Mouse (Mus musculus) neural tube, embryonic 13.5 days (tissue): ENCODE measurements at regions not wholly inside any gene's neighbourhood (a gene's known extent, or its start where the extent isn't known, plus 50 kb on each side); places are given as distances from the start of the nearest gene placed in this dataset.

Source experiments
- ATAC-seq: fragments of 200-750 bp; cut with Nextera tagmentation; 2 replicates; pipeline ENCODE4 v1.8.0; 2017; ENCODE audit warnings: low read depth, mild to moderate bottlenecking, moderate TSS enrichment, moderate library complexity
- H3K27ac ChIP-seq: fragments of 300-500 bp; sonication (generic); replicated peaks from 2 replicates; pipeline ENCODE4 v1.5.1; 2015; ENCODE audit warnings: moderate library complexity, mild to moderate bottlenecking, inconsistent platforms
- H3K27me3 ChIP-seq: fragments of 300-500 bp; sonication (generic); 2 replicates; pipeline ENCODE4 v1.6.1; 2015; ENCODE audit warnings: mild to moderate bottlenecking, inconsistent platforms
- H3K36me3 ChIP-seq: fragments of 300-500 bp; sonication (generic); 2 replicates; pipeline ENCODE4 v1.6.1; 2015; ENCODE audit warnings: mild to moderate bottlenecking, inconsistent platforms
- H3K4me1 ChIP-seq: fragments of 300-500 bp; sonication (generic); replicated peaks from 2 replicates; pipeline ENCODE4 v1.6.1; 2015; ENCODE audit warnings: inconsistent platforms
- H3K4me2 ChIP-seq: fragments of 300-500 bp; sonication (generic); 2 replicates; pipeline ENCODE4 v1.6.1; 2015; ENCODE audit warnings: inconsistent platforms, mild to moderate bottlenecking, moderate library complexity
- H3K4me3 ChIP-seq: fragments of 300-500 bp; sonication (generic); 2 replicates; pipeline ENCODE4 v1.5.1; 2015; ENCODE audit warnings: mild to moderate bottlenecking, inconsistent platforms
- H3K9ac ChIP-seq: fragments of 300-500 bp; sonication (generic); 2 replicates; pipeline ENCODE4 v1.6.1; 2015; ENCODE audit warnings: moderate library complexity, mild to moderate bottlenecking, inconsistent platforms
- H3K9me3 ChIP-seq: fragments of 300-500 bp; sonication (generic); 2 replicates; pipeline ENCODE4 v1.6.1; 2016; ENCODE audit warnings: inconsistent platforms
- WGBS: fragments of 180-500 bp; shearing (Covaris S2); methylation state at CpG from one replicate; pipeline ENCODE4 v1.1.7; 2015; 5-methylcytosine and 5-hydroxymethylcytosine counted together

GRCm38 (mm10) chr13:90480484-90480883 lies 391.1 kb upstream of the Xrcc4 start:
- Histone ChIP-seq H3K9ac (no peak overlapping the region), H3K9me3 (no peaks in the 10 kb centered on the region), H3K4me3 (no peak overlapping the region), H3K4me1 (no peaks in the 10 kb centered on the region), H3K27me3 (no peaks in the 10 kb centered on the region), H3K4me2 (no peak overlapping the region), H3K27ac (no peak overlapping the region), H3K36me3 (no peaks in the 10 kb centered on the region)
- 88% methylated on average over 4 of the region's 4 CpGs for WGBS
- no peak for ATAC-seq

DNA sequence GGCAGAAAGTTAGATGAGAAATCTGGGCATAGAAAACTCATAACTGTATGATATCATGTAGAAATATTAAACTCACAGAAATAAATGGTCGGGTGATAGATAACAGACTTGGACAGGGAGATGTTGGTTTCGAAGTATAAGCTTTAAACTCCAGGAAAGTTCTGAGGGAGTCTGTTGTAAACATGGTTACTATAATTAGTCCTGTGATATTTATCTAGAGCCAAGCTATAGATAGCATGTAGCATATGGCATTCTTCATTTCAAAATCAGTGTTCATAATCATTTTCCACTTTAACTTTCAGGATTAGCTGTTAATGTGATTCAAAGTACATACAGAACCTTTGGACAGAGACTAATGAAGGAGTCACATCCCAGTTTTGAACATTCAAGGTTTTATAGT lies 387.5 kb upstream of the Xrcc4 start:
- no peak for ATAC-seq
- WGBS, result 80% methylated on average over 2 of the region's 2 CpGs

GRCm38 (mm10) chr13:90474507-90474906 lies 385.1 kb upstream of the Xrcc4 start:
- H3K9me3 ChIP-seq, result no peaks in the 10 kb centered on the region
- no peaks in the 10 kb centered on the region for H3K36me3 ChIP-seq
- H3K4me3 ChIP-seq, result no peak overlapping the region
- WGBS, result 88% methylated on average over 6 of the region's 6 CpGs
- no peaks in the 10 kb centered on the region for H3K4me1 ChIP-seq
- ATAC-seq, result no peak
- H3K27ac ChIP-seq, result no peak overlapping the region
- no peak overlapping the region for H3K9ac ChIP-seq
- H3K4me2 ChIP-seq, result no peak overlapping the region
- no peaks in the 10 kb centered on the region for H3K27me3 ChIP-seq

More for the DNA sequence above, 387.5 kb upstream of the Xrcc4 start:
- Histone ChIP-seq H3K4me2 (no peak overlapping the region), H3K9me3 (no peaks in the 10 kb centered on the region), H3K4me1 (no peaks in the 10 kb centered on the region), H3K27me3 (no peaks in the 10 kb centered on the region), H3K27ac (no peak overlapping the region), H3K4me3 (no peak overlapping the region), H3K36me3 (no peaks in the 10 kb centered on the region), H3K9ac (no peak overlapping the region)

GRCm38 (mm10) chr13:90474053-90474452 lies 384.6 kb upstream of the Xrcc4 start:
- no peak overlapping the region for H3K9ac ChIP-seq

GRCm38 (mm10) chr13:90473041-90473825 lies 383.8 kb upstream of the Xrcc4 start:
- no peak for ATAC-seq
- no peak overlapping the region for H3K9ac ChIP-seq
- H3K27ac ChIP-seq, result no peak overlapping the region
- H3K27me3 ChIP-seq, result no peaks in the 10 kb centered on the region
- H3K4me2 ChIP-seq, result no peak overlapping the region
- no peaks in the 10 kb centered on the region for H3K36me3 ChIP-seq
- no peaks in the 10 kb centered on the region for H3K9me3 ChIP-seq
- H3K4me3 ChIP-seq, result no peak overlapping the region
- no peaks in the 10 kb centered on the region for H3K4me1 ChIP-seq
- 81% methylated on average over 8 of the region's 8 CpGs for WGBS

More at GRCm38 (mm10) chr13:90474053-90474452, 384.6 kb upstream of the Xrcc4 start:
- Histone ChIP-seq H3K4me2 (no peak overlapping the region), H3K4me1 (no peaks in the 10 kb centered on the region), H3K27ac (no peak overlapping the region), H3K36me3 (no peaks in the 10 kb centered on the region), H3K9me3 (no peaks in the 10 kb centered on the region), H3K27me3 (no peaks in the 10 kb centered on the region), H3K4me3 (no peak overlapping the region)
- ATAC-seq, result no peak

DNA sequence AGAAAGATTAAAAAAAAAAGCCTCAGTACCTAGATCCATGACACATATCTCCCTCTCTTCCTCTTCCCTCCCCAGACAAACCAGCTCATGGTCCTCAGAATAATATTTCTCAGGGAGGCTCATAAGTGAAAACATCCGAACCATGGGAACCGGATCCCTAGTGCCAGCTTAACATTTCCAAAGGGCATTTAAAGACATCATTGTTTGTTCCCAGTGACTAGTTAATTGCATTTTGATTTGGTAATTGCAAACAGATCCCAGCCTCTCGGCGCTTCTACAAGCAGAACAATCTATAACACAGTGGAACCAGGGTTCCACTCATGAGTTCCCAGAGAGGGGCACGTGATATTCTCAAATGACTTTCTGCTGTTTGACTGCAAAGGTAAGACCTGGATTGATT lies 376.7 kb upstream of the Xrcc4 start:
- Histone ChIP-seq H3K36me3 (no peaks in the 10 kb centered on the region), H3K27me3 (no peaks in the 10 kb centered on the region), H3K4me1 (no peaks in the 10 kb centered on the region), H3K9me3 (no peaks in the 10 kb centered on the region), H3K4me3 (no peak overlapping the region), H3K27ac (no peak overlapping the region), H3K9ac (no peak overlapping the region), H3K4me2 (no peak overlapping the region)
- ATAC-seq, result no peak
- 68% methylated on average over 5 of the region's 5 CpGs for WGBS

GRCm38 (mm10) chr13:90464051-90464450 lies 374.6 kb upstream of the Xrcc4 start:
- WGBS, result 90% methylated on average over 2 of the region's 2 CpGs
- H3K36me3 ChIP-seq, result no peaks in the 10 kb centered on the region
- no peaks in the 10 kb centered on the region for H3K4me1 ChIP-seq
- H3K9ac ChIP-seq, result no peak overlapping the region
- no peaks in the 10 kb centered on the region for H3K9me3 ChIP-seq
- H3K27ac ChIP-seq, result no peak overlapping the region
- no peak overlapping the region for H3K4me2 ChIP-seq
- H3K4me3 ChIP-seq, result no peak overlapping the region
- no peaks in the 10 kb centered on the region for H3K27me3 ChIP-seq
- ATAC-seq, result no peak

DNA sequence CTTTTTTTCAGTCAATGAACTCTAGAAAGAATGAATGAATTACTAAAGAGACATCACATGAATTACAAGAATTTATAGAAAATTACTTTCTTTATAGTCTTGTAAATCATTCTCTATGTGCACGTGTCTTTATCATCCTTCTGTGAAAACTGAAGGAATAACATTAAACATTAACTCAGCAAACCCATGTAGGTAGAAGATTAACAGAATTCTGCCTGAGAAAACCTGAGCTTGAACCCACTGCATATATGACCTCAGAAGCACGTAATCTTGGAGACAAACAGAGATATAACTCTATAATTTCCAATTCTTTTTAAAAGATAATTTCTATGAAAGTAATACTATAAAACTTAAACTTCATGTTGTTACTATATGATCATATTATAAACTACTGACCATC lies 374.0 kb upstream of the Xrcc4 start:
- no peak for ATAC-seq
- H3K9ac ChIP-seq, result no peak overlapping the region
- H3K4me2 ChIP-seq, result no peak overlapping the region
- H3K27ac ChIP-seq, result no peak overlapping the region
- no peaks in the 10 kb centered on the region for H3K27me3 ChIP-seq
- WGBS, result 72% methylated on average over 2 of the region's 2 CpGs
- H3K4me3 ChIP-seq, result no peak overlapping the region
- H3K4me1 ChIP-seq, result no peaks in the 10 kb centered on the region
- no peaks in the 10 kb centered on the region for H3K36me3 ChIP-seq
- no peaks in the 10 kb centered on the region for H3K9me3 ChIP-seq

DNA sequence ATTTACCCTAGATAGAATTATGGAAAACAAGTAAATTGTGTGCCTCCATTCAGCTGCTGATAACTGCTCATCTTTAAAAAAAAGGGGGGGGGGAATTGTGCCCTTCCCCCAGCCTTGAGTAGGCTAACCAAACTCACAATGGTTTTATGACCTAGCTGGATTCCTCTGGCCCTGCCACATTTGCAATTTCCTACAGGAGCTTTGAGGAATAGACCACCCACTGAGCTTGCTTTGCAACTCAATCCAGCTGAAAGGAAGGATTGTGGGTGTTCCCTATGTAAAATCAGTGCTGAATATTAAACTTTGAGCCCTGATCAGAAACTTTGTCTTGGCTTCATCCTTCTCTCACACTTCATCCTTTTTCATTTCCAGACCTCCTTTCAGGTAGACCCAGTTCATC lies 365.2 kb upstream of the Xrcc4 start:
- no peak for ATAC-seq
- no peak overlapping the region for H3K4me2 ChIP-seq
- H3K9me3 ChIP-seq, result 0 out of 2 replicates have a peak, but pooled peaks cover 12% of the 10 kb centered on the region
- H3K4me3 ChIP-seq, result no peak overlapping the region
- H3K9ac ChIP-seq, result no peak overlapping the region
- H3K27me3 ChIP-seq, result no peaks in the 10 kb centered on the region
- H3K36me3 ChIP-seq, result no peaks in the 10 kb centered on the region
- no peak overlapping the region for H3K27ac ChIP-seq
- no peaks in the 10 kb centered on the region for H3K4me1 ChIP-seq

DNA sequence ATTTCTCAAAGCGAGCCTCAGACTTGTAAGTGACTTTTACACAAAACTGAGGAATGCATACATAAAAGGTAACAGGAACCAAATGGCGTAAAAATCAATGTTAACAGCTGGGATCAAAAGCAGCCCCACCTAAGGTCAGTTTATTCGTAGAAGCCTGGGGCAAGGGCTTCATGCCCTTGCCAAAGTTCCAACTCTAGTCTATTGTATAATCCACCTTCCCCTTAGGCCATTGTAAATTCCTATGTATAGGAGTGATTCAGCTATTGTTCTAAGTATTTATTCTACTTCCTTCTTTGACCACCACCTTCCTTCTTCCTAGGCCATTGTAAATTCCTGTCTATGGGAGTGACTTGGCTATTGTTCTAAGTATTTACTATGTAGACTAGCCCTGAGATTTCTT lies 337.5 kb upstream of the Xrcc4 start:
- no peak for ATAC-seq
- Histone ChIP-seq H3K27ac (no peak overlapping the region), H3K4me1 (no peaks in the 10 kb centered on the region), H3K27me3 (no peaks in the 10 kb centered on the region), H3K4me3 (no peak overlapping the region), H3K36me3 (no peaks in the 10 kb centered on the region), H3K9me3 (peaks cover 5% of the 10 kb centered on the region; the same call in 1 of the 2 replicates), H3K9ac (no peak overlapping the region), H3K4me2 (no peak overlapping the region)
- 86% methylated on average over 3 of the region's 3 CpGs for WGBS

DNA sequence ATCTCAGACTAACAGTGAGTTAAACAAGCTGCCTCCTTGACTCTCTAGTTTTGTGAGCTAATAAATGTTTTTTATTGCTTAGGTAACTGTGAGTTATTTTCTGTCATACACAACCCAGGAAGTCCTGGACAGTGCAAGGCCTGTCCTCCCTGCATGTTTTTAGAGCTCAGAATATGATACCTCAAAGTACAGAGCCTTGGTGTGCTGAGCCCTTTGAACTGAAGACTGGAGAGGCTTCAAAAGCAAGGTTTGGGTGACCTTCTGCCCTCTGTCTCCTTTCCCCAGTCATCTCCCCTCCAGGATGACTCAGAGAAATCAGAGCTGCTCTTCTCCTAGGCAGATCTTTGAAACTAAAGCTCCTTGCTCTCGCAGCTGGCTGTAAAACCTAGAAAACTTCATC lies 336.0 kb upstream of the Xrcc4 start:
- H3K4me2 ChIP-seq, result no peak overlapping the region
- H3K9ac ChIP-seq, result no peak overlapping the region
- ATAC-seq, result no peak

DNA sequence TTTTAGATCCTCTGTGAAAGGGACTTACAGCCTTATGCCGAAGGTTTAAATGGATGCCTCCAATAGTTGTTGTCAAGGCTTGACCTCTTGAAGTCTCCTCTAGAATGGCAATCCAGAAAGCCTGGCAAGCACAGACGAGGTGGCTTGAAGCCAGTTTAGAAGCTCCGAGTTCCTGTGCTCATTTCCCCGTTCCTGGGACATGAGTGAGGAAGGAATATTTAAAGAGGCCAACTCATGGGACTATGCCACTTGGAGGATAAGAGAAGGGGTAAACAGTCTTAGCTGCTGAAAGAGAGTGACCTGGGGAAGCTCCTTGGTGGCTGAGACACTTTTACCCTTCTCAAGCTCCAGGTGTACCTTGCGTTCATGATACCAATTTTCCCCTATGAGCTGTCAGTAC lies 335.1 kb upstream of the Xrcc4 start:
- Histone ChIP-seq H3K36me3 (no peaks in the 10 kb centered on the region), H3K27ac (no peak overlapping the region), H3K9ac (no peak overlapping the region), H3K4me1 (no peaks in the 10 kb centered on the region), H3K4me2 (no peak overlapping the region), H3K27me3 (no peaks in the 10 kb centered on the region), H3K9me3 (peaks cover 5% of the 10 kb centered on the region; the same call in 1 of the 2 replicates), H3K4me3 (no peak overlapping the region)
- 93% methylated on average over 5 of the region's 5 CpGs for WGBS
- no peak for ATAC-seq

More for the DNA sequence above, 336.0 kb upstream of the Xrcc4 start:
- peaks cover 5% of the 10 kb centered on the region; the same call in 1 of the 2 replicates for H3K9me3 ChIP-seq
- H3K4me3 ChIP-seq, result no peak overlapping the region
- H3K36me3 ChIP-seq, result no peaks in the 10 kb centered on the region
- no peaks in the 10 kb centered on the region for H3K27me3 ChIP-seq
- H3K27ac ChIP-seq, result no peak overlapping the region
- 75% methylated on average over 1 of the region's 1 CpGs for WGBS
- no peaks in the 10 kb centered on the region for H3K4me1 ChIP-seq

DNA sequence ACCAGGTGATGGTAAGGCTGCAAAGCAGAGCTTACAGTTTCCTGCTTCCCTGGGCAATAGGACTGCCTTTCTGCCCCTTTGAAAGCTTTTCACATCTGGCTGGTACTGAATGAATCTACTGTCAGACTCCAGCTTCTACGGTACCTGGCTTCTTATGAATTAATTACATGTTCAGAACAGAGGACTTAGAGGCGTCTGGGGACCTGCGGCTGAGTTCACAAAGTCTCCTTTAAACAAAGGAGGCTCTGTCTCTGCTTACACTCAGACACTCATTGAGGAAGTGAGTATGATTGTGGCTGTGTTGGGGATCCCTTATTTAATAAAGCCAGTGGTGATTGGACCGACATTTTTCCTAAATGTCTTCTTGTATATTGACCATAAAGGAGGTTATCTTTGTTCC lies 331.6 kb upstream of the Xrcc4 start:
- no peak overlapping the region for H3K27ac ChIP-seq

More for the DNA sequence above, 331.6 kb upstream of the Xrcc4 start:
- H3K4me2 ChIP-seq, result no peak overlapping the region
- no peaks in the 10 kb centered on the region for H3K27me3 ChIP-seq
- H3K4me3 ChIP-seq, result no peak overlapping the region
- no peak overlapping the region for H3K9ac ChIP-seq
- H3K9me3 ChIP-seq, result no peaks in the 10 kb centered on the region
- WGBS, result 55% methylated on average over 4 of the region's 4 CpGs
- no peaks in the 10 kb centered on the region for H3K36me3 ChIP-seq
- H3K4me1 ChIP-seq, result no peaks in the 10 kb centered on the region
- no peak for ATAC-seq
